ENCODE assay signal across 8 mouse cellular contexts in the genomic region with DNA sequence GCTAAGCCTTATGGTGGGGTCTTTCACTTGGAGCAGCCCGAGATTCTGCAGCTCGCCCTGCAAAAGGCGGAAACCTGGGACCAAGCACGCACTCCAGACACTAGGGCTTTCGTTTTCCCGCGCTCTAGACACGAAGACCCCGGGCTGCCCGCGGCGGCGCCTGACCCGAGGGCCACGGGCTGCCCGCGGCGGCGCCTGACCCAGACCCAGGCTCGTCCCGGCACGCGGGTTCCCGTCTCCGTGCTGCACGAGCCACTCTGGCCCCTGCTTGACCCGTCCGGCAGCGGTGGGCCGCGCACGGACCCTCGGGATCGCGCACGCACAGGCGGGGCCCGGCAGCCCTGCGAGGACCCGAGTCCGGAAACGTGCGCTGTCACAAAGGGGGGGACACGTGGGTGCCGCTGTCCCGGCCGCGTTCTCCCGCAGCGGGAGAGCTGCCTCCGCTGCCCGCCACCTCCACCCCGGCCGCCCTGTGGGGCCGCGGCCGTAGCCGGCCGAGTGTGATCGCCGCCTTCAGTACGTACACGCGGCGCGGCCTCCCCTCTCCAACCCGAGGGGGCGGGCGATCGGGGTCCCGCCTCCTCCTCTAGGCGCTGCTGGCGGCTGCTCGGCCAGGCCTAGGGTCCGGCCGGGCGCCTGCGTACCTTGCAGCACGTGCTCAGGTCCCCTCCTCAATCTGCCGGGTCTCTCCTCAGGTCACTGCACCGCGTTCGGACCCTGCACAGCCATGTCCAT. TPM values are rescaled to one million over a fixed set of nuclear protein-coding genes. Genes with fewer than 3 reads are reported as not detected.
A peak's percentile ranks its signal among the peaks of the same experiment; 100 is the strongest.
DNase-seq lines count a peak whose midpoint lies in the region; ATAC-seq lines count a peak whose summit lies in the region.

A gene (plus strand): TSS at position 271 of the 735 bp plus-strand sequence.

- H3K36me3 ChIP-seq in megakaryocyte, embryonic 14.5 days (replicated peaks; ENCODE audit: low read length) = peaks cover 56% of the 10 kb centered on the region

- H3K9me3 ChIP-seq in megakaryocyte, embryonic 14.5 days = no peaks in the 10 kb centered on the region

- H3K4me3 ChIP-seq in megakaryocyte, embryonic 14.5 days (replicated peaks) = peak within 1 kb of the TSS; percentile 100

- H3K27me3 ChIP-seq in megakaryocyte, embryonic 14.5 days (replicated peaks) = no peaks in the 10 kb centered on the region

- DNase-seq in adrenal gland, adult 2 months = peak; percentile 95
- peak; percentile 96 for DNase-seq in embryo, embryonic 11 days
- peak; percentile 88 for DNase-seq in gastrocnemius, postnatal 25 days
- DNase-seq in left cerebral cortex, adult 9 months (ENCODE audit: low spot score in 2 of 2) = peak; percentile 53 to 72
- peak; percentile 72 to 80 for DNase-seq in right cerebral cortex, adult 2 months (ENCODE audit: low spot score in 2 of 2)
- peak; percentile 82 to 85 for DNase-seq in urinary bladder, postnatal 36 days (ENCODE audit: low spot score in 2 of 2)

- ATAC-seq in inflammation-experienced regulatory T-cells, adult 6 months = peak; percentile 73

- peaks cover 78% of the 10 kb centered on the region for H3K4me1 ChIP-seq in megakaryocyte, embryonic 14.5 days

RNA-seq across cellular contexts. Expression of the gene that starts here (rescaled TPM):
- 10 to 100 TPM; 57.9 to 60.2 TPM for total RNA-seq in adrenal gland, adult 2 months (2021)
- 178 and 214 TPM in 2 replicates for polyA plus RNA-seq in adrenal gland, adult 2 months (2012; rRNA removed)
- 10 to 100 TPM; 29.4 to 31.2 TPM for total RNA-seq in gastrocnemius, postnatal 25 days (2021)
- polyA plus RNA-seq in inflammation-experienced regulatory T-cells, adult 6 months (2017; shearing (Covaris generic)) = 10 to 100 TPM; 27.2 to 30.9 (median 30.8) TPM
- polyA plus RNA-seq in megakaryocyte, embryonic 14.5 days (2012; ENCODE audit: insufficient read depth, low replicate concordance) = 188 and 650 TPM in 2 replicates

Comparison
In these comparisons a context has a peak if more than half of its experiments do, and no peak if none do; other contexts are left out.
1. Peak in every context shown above with its lines: DNase-seq, ATAC-seq and H3K4me3 ChIP-seq.